Mouse (Mus musculus) ZHBTc4 (cell line): ENCODE results near the gene Rhobtb1.

Source experiments
- DNase-seq: peaks from one replicate; pipeline ENCODE4 v3.0.0-alpha.2; 2011; ENCODE audit warnings: low read depth, low spot score

Gene Rhobtb1

GRCm38 (mm10) chr10:69323986-69324385 is 172.8 kb downstream of the Rhobtb1 start:
- peak; percentile 56 for DNase-seq

DNA sequence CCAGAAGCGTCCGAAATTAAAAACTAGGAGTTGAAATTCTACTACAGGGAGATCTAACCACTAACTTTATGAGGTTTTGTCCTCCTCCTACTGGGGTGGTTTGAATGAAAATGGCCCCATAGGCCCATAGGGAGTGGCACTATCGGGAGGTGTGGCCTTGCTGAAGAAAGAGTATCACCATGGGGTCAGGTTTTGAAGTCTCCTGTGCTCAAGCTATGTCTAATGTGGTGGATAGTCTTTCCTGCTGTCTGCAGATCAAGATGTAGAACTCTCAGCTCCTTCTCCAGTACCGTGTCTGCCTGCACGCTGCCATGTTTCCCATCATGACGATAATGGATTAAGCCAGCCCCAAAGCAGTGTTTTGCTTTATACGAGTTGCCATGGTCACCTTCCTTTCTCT is 173.6 kb downstream of the Rhobtb1 start:
- peak; percentile 70 for DNase-seq

DNA sequence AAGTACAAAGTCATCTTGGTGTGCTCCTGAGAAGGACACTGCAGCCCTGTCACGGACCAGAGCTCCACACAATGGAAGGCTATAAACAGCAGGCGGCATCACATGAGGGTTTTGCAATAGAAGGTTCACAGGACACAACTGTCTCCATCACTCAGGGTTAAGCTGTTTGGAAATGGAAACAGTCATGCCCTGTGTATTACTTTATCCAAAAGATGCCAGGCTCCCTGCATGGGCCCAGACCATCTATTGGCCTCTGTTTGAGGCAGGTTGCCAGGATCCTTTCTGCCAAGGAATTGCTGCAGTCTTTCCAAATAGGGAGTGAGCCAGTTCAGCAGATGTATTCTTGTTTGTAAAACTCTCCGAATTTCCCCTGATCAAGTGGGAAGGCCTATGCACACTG is 175.2 kb downstream of the Rhobtb1 start:
- no peak for DNase-seq

DNA sequence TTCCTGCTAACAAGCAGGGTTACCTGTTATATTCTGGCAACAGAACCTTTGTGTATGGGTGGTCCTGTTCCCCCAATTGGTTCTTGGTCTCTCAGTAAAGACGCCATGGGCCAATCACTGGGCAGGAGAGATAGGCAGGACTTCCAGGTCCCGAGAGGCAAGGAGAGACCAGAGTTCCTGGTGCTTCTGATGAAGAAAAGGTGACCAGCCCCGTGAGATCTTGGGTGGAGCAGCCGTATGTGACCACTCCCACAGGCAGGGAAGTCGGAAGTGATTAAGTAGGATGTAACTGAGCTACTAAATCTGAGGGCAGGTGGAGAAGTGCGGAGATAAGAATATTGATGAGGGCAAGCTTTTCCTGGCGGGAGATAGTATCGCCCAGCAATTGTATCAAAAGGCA is 176.1 kb downstream of the Rhobtb1 start:
- peak; percentile 80 for DNase-seq

DNA sequence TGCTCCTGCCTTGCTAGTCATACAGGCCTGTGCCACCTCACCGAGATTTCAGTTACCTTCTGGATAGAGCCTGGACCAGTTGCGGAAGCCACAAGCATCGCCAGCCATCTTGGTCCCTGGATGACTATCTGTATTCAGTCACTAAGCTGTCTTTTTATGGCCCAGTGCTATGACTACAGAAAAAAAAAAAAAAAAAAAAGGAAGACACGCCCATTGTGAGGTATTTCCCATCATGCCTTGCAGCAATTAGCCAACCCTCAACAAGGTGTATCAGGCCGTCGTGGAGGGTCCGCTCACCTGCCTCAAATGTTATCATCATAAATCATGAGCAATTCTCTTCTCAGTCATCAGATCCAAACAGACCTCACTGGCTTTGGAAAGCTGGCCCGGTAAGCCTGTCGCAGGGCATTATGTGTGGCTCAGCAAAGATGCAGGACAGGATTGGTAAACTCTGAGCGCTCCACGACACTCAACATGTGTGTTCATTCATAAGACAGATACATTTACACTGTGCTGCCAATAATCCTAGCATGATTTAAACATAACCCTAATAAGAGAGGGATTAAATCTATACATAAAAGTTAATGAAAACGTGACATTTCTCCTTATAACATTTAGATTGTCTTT is 176.9 kb downstream of the Rhobtb1 start:
- peak; percentile 63 for DNase-seq

GRCm38 (mm10) chr10:69328656-69329046 is 177.4 kb downstream of the Rhobtb1 start:
- no peak for DNase-seq

- no peak for DNase-seq
Observed at GRCm38 (mm10) chr10:69331231-69331630, 180.0 kb downstream of the Rhobtb1 start.

- no peak for DNase-seq
Observed at GRCm38 (mm10) chr10:69333212-69333611, 182.0 kb downstream of the Rhobtb1 start.

DNA sequence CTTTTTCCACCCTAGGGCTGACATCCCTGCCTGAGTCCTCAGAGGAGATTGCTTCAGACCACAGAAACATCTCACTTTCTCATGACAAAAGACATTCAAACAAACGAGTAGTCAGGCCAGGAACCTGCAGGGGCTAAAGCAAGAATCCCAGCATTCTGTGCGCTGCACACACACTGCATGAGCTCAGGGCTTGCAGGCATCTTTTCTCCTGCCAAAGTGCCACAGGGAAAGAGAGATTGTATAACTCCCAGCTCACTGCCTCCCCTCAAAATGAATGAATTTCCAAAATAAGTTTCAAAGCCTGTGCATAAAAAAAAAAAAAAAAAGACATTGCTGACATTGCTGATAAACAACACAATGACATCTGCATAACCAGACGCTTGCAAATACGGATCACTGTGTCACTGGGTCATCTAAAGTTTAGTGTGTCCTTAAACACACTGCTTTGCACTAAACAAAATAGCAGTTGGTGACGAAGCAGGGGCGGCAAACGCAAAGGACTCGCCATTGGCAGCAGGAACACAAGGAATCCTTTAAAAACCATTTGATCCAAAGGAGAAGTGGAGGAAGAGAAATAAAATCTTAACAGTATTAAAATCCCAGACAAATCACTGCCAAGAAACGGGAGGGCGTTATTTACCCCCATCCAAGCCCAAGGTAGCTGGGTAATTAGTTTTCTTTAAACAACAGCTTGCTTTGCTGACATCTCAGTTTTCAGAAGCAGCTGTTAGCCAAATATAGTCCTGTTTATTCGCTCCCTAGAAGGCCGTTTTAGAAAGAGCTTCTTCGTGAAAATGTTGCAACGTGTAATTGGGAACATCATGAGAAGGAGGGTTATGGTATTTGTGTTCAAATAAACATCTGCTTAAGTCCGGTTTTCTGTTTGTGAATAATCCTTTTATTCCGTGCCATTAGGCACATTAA is 183.3 kb downstream of the Rhobtb1 start:
- DNase-seq: no peak

DNA sequence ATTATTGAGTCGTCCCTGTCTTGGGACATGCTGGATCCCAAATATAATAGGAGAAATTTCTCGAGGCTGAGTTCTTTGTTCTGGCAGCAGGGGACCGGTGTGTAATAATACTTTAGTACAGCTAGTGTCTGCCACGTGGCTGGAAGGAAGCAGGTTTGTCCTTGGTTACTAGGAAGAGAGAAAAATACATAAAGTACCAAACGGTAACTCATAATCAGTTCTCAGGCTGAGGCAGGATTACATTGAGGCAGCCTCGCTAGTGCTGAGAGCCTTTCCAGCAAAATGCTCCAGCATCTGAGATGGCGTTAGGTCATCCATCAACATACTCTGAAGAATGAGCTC is 183.9 kb downstream of the Rhobtb1 start:
- no peak for DNase-seq

DNA sequence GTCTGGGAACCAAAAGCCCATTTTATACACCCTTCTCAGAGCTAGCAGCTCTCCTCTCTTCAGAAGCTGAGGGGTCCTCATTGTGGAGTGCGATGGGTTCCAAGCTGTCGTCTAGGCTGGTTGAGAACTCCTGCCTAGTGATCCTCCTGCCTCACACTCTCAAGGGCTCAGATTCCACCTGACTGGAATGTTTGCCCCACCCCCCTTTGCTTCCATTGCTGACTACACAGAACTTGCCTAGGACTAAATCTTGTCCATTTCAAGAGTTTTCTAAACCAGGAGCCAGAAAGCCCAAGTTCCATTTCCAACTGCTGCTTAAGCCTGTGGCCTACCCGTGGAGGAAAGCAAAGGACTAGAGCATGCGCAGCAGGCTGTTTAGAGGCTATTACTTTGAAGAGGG is 184.4 kb downstream of the Rhobtb1 start:
- DNase-seq: peak; percentile 73

GRCm38 (mm10) chr10:69336219-69336618 is 185.0 kb downstream of the Rhobtb1 start:
- DNase-seq: peak; percentile 41

- DNase-seq: no peak
Observed at GRCm38 (mm10) chr10:69340001-69340400, 188.8 kb downstream of the Rhobtb1 start.
